Mouse (Mus musculus) thymus, adult 2 months (tissue): ENCODE measurements at regions not wholly inside any gene's neighbourhood (a gene's known extent, or its start where the extent isn't known, plus 50 kb on each side); places are given as distances from the start of the nearest gene placed in this dataset.

Source experiments
- DNase-seq: peaks from one replicate; pipeline ENCODE4 v3.0.0; 2021
- H3K27ac ChIP-seq: fragments of 200-500 bp; 2 replicates; pipeline ENCODE4 v1.5.1; 2012; ENCODE audit warnings: low read length, control low read depth; ENCODE audit not compliant: control insufficient read depth, insufficient read depth
- H3K27me3 ChIP-seq: fragments of 200-500 bp; 2 replicates; pipeline ENCODE4 v1.6.1; 2012; ENCODE audit warnings: mild to moderate bottlenecking, low read length, moderate library complexity, mixed read lengths; ENCODE audit not compliant: control insufficient read depth, insufficient read depth
- H3K36me3 ChIP-seq: fragments of 200-500 bp; 2 replicates; pipeline ENCODE4 v1.6.1; 2012; ENCODE audit warnings: mild to moderate bottlenecking, low read length, moderate library complexity; ENCODE audit not compliant: control insufficient read depth, insufficient read depth
- H3K4me1 ChIP-seq: fragments of 200-500 bp; replicated peaks from 2 replicates; pipeline ENCODE4 v1.6.1; 2012; ENCODE audit warnings: low read length; ENCODE audit not compliant: control insufficient read depth, insufficient read depth
- H3K4me3 ChIP-seq: fragments of 200-500 bp; 2 replicates; pipeline ENCODE4 v1.5.1; 2012; ENCODE audit warnings: mild to moderate bottlenecking, low read length, control low read depth, moderate library complexity; ENCODE audit not compliant: control insufficient read depth, insufficient read depth
- CTCF ChIP-seq: fragments of 200-500 bp; IDR thresholded peaks from 2 replicates; pipeline ENCODE4 v1.5.1; 2012; ENCODE audit warnings: mild to moderate bottlenecking, control low read depth, low read length, moderate library complexity, borderline replicate concordance; ENCODE audit not compliant: control insufficient read depth, poor library complexity, insufficient read depth; ENCODE audit errors: extremely low read depth
- POLR2A ChIP-seq: fragments of 200-500 bp; IDR thresholded peaks from 2 replicates; pipeline ENCODE4 v1.6.1; 2012; ENCODE audit warnings: mild to moderate bottlenecking, low read length, control low read depth, moderate library complexity; ENCODE audit not compliant: control insufficient read depth, poor library complexity, insufficient read depth; ENCODE audit errors: extremely low read depth
- WGBS: fragments of 180-500 bp; shearing (Covaris S2); methylation state at CpG from one replicate; pipeline ENCODE4 v1.1.7; 2018; 5-methylcytosine and 5-hydroxymethylcytosine counted together

DNA sequence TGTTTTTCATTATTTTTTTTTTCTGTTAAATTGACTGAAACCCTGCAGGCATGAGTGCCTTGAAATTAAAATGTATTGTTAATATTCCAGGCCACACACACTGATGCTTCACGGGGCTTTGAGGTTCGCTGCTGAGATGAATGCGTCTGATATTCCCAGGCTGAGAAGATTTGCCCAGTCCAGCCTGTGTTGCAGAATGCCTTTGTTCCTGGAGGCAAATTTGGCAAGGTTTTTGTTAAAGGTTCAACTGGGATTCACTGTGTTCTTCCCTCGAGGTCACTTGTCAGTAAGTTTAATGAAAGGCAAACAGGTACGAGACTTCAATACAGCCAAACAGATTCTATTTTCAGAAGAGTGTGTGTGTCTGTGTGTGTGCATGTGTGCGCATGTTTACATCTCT is 50.0 kb upstream of the Cachd1 start:
- Histone ChIP-seq H3K4me1 (no peaks in the 10 kb centered on the region), H3K27me3 (no peaks in the 10 kb centered on the region), H3K36me3 (no peaks in the 10 kb centered on the region), H3K27ac (no peak overlapping the region), H3K4me3 (no peak overlapping the region)
- no peak for DNase-seq
- TF ChIP-seq POLR2A: no peak
- TF ChIP-seq CTCF: no peak
- WGBS: 90% methylated on average over 6 of the region's 6 CpGs
